Mouse (Mus musculus) liver, embryonic 14.5 days (tissue): ENCODE measurements around the gene Cbfa2t2.

ENCODE experiments used
- CTCF ChIP-seq: IDR thresholded peaks from 2 replicates; pipeline ENCODE4 v1.5.1; 2016; ENCODE audit warnings: antibody characterized with exemption, low read depth, control low read depth
- EP300 ChIP-seq: IDR thresholded peaks from 2 replicates; pipeline ENCODE4 v1.6.1; 2016; ENCODE audit warnings: antibody characterized with exemption, low read depth

DNA sequence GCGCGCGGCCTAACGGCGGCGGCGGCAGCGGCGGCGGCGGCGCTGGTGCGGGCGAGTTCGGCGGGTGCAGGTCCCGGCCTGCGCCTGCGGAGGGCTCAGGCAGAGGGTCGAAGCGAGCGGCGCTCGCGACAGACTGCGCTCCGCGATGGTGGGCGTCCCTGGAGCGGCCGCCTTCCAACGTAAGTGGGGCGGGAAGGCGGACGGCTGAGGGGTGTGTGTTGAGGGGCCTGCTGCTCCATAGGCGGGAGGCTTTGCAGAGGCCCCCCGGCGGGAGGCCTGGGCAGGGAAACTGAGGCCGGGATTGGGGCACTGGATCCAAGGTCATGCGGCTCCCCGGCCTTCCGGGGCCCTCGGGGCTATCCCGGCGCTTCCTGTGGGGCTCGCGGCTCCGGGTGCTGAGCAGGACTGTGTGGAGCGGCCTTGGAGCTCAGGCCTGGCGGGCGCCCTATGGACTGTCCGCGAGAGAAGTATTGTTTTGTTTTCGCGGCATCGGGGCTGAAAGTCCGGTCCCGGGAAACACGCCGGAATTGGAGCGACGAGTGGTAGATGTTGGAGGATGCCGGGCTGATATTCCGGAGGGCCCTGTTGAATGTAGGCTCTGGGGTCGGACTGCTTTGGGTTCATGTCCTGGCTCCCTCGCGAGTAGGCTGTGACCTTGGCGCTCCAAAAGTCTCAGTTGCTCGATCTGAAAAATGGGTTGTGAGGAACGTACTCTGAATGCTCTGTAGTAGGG is at the start of gene Cbfa2t2:
- TF ChIP-seq CTCF (no peak), EP300 (no peak)
